Mouse (Mus musculus): ENCODE data around the gene Olfr692.
"Not testable (repeated sequence)": the region's sequence is repeated elsewhere in the genome, so short reads cannot be mapped to it uniquely, and the experiment has no call there.

Gene Olfr692

GRCm38 (mm10) chr7:105390236-105390635 is 22.2 kb downstream of the Olfr692 start:
- DNase-seq (ENCODE audit: low read depth, low spot score): no peak
- Histone ChIP-seq H3K36me3 (ENCODE audit: control insufficient read depth, insufficient read depth, low read length, poor library complexity, severe bottlenecking) (no peaks in the 10 kb centered on the region; the same call in 1 of the 2 replicates), H3K27me3 (ENCODE audit: control insufficient read depth, insufficient read depth, low read length, poor library complexity, severe bottlenecking) (no peaks in the 10 kb centered on the region)

DNA sequence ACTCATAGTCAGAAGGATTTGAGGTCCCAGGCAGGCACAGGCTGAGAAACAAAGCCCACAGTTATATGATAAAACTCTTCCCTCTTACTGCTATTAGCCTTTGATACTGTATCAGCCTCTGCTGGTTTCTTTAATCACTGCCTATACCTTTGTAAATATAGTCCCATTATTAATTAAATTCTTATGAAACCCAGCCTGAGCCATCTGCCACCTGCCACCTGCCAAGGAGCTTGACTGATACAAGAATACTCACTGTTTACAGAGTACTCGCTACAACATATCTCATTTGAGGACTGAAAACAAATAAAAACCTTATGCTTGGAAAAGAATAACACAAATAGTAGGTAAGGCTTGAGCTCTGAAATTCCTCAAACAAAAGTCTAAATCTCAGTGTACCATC is 26.6 kb downstream of the Olfr692 start:
- DNase-seq (ENCODE audit: low read depth, low spot score): no peak
- H3K36me3 ChIP-seq (ENCODE audit: control insufficient read depth, insufficient read depth, low read length, poor library complexity, severe bottlenecking): no peaks in the 10 kb centered on the region; the same call in 1 of the 2 replicates
- no peaks in the 10 kb centered on the region for H3K27me3 ChIP-seq (ENCODE audit: control insufficient read depth, insufficient read depth, low read length, poor library complexity, severe bottlenecking)

DNA sequence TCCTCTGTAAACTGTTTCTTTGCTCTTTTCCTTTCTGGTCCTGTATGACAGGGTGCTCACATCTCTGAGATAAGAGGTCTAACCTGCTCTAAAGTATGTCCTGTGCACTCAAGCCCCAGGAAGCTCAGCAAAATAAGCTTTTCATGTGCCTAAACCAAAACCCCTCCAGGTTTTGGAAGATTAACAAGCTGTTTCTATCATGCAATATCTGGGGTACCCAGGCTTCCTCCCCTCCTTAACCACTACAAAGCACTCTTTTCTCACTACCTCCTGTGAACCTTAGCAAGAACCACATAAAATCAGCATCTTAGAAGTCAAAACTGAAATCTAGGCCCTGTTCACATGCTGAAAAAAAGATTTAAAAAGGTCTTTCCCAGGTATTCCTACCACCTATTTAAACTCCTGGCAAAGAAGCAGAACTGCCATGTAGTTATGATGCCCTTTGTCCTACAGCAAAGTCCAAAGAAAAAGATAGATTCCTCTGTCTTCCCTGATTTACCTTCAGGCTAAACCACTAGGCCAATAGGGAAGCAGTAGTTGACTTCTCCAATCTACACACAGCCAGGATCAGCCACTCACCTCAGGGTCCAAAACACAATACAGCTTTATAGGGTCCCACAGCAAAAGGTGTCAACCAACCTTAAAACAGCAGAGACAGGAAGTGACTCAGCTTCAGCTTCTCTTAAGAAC is 27.2 kb downstream of the Olfr692 start:
- no peak for DNase-seq (ENCODE audit: low read depth, low spot score)
- no peaks in the 10 kb centered on the region for H3K36me3 ChIP-seq (ENCODE audit: control insufficient read depth, insufficient read depth, low read length, poor library complexity, severe bottlenecking)
- no peaks in the 10 kb centered on the region for H3K27me3 ChIP-seq (ENCODE audit: control insufficient read depth, insufficient read depth, low read length, poor library complexity, severe bottlenecking)

DNA sequence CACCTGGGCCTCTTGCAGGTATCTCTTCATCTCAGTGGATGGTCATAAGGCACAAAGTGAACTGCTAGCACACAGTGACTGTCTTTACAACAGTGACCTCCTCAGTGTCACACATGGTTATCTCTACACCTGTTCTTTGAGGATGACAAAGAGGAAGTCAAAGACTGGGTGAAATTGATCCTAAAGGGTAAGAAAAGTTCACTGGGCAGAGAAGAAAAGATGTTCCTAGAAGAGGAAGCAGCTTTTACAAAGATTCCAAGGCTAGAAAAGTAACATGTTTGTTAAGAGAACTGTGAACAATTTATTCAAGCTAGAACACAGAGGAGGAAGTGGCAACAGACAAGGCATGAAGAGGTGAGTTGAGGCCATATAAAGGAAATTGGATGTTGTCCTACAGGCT is 28.1 kb downstream of the Olfr692 start:
- Histone ChIP-seq H3K27me3 (ENCODE audit: control insufficient read depth, insufficient read depth, low read length, poor library complexity, severe bottlenecking) (no peaks in the 10 kb centered on the region), H3K36me3 (ENCODE audit: control insufficient read depth, insufficient read depth, low read length, poor library complexity, severe bottlenecking) (no peaks in the 10 kb centered on the region)
- DNase-seq (ENCODE audit: low read depth, low spot score): peak; percentile 47

- DNase-seq (ENCODE audit: low read depth, low spot score): peak; percentile 53
Observed at GRCm38 (mm10) chr7:105399058-105399934, 31.3 kb downstream of the Olfr692 start.

DNA sequence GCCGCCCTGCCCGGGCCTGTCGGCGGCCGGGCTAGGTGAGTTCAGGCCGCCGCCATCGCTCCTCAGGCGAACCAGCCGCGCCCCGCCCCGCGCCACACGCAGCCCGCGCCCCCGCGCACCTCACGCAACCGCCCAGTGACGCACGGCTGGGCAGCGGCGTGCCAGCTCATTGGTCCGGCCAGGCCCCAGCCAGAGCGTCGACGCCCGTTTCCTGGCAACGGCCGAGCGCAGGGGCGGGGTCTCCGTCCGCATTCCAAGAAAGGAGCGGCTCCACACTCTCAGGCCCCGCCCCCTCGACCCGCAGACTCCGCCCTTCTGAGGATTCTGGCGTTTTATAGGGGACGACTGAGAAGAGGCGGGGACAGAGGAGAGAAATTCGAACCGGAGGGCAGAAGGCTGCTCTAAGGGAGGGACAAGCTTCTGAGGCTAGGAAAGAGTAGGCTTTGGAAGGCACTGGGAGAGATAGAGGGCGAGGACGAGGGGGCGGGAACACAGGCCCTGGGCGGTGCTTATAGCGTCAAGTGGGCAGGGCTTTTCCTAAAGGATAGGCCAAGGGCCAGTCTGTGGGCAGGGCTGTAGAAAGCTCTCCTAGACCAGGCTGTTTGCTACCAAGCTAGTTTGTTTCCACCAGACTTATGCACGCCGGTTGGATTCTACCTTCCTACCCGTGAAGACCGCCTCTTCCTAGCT is 32.0 kb downstream of the Olfr692 start, which contains the start of gene Fam160a2:
Gene Fam160a2, minus strand, starts transcription at position 120 of the 690 bp plus-strand sequence.
- no peaks in the 10 kb centered on the region for H3K36me3 ChIP-seq (ENCODE audit: control insufficient read depth, insufficient read depth, low read length, poor library complexity, severe bottlenecking)
- H3K27me3 ChIP-seq (ENCODE audit: control insufficient read depth, insufficient read depth, low read length, poor library complexity, severe bottlenecking): no peaks in the 10 kb centered on the region; the same call in 1 of the 2 replicates
- peak; percentile 98 for DNase-seq (ENCODE audit: low read depth, low spot score)

More at GRCm38 (mm10) chr7:105399058-105399934, 31.3 kb downstream of the Olfr692 start:
- Histone ChIP-seq H3K27me3 (ENCODE audit: control insufficient read depth, insufficient read depth, low read length, poor library complexity, severe bottlenecking) (no peaks in the 10 kb centered on the region; the same call in 1 of the 2 replicates), H3K36me3 (ENCODE audit: control insufficient read depth, insufficient read depth, low read length, poor library complexity, severe bottlenecking) (no peaks in the 10 kb centered on the region)

- no peak for DNase-seq (ENCODE audit: low read depth, low spot score)
- Histone ChIP-seq H3K27me3 (ENCODE audit: control insufficient read depth, insufficient read depth, low read length, poor library complexity, severe bottlenecking) (no peaks in the 10 kb centered on the region; the same call in 1 of the 2 replicates), H3K36me3 (ENCODE audit: control insufficient read depth, insufficient read depth, low read length, poor library complexity, severe bottlenecking) (no peaks in the 10 kb centered on the region)
Observed at GRCm38 (mm10) chr7:105404268-105404667, 36.2 kb downstream of the Olfr692 start, which contains the start of gene Cnga4. Cnga4 (plus strand) TSS chr7:105404568.

DNA sequence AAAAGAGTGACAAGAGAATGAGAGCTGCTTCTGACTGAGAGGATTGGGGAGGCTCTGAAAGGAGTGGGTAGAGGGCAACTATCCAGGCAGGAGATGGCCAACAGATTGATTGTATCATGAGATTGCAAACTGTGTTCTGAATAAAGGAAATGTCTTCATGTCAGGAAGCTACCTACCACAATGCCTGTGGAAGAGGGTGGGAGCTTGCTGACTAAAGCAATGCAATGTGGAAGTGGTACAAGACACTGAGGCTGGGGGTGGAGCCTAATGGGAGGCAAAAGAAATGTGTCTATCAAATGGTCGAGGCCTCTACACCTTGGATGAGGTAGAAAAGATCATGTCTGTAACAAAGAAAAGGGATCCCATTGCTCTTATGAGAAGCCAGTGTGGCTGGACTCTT is 38.3 kb downstream of the Olfr692 start:
- no peaks in the 10 kb centered on the region for H3K36me3 ChIP-seq (ENCODE audit: control insufficient read depth, insufficient read depth, low read length, poor library complexity, severe bottlenecking)
- no peaks in the 10 kb centered on the region; the same call in 1 of the 2 replicates for H3K27me3 ChIP-seq (ENCODE audit: control insufficient read depth, insufficient read depth, low read length, poor library complexity, severe bottlenecking)
- no peak for DNase-seq (ENCODE audit: low read depth, low spot score)

- H3K27me3 ChIP-seq (ENCODE audit: control insufficient read depth, insufficient read depth, low read length, poor library complexity, severe bottlenecking); H3K36me3 ChIP-seq (ENCODE audit: control insufficient read depth, insufficient read depth, low read length, poor library complexity, severe bottlenecking): not testable (repeated sequence)
- DNase-seq (ENCODE audit: low read depth, low spot score): peak; percentile 74
Observed at GRCm38 (mm10) chr7:105411874-105412632, 44.0 kb downstream of the Olfr692 start.

DNA sequence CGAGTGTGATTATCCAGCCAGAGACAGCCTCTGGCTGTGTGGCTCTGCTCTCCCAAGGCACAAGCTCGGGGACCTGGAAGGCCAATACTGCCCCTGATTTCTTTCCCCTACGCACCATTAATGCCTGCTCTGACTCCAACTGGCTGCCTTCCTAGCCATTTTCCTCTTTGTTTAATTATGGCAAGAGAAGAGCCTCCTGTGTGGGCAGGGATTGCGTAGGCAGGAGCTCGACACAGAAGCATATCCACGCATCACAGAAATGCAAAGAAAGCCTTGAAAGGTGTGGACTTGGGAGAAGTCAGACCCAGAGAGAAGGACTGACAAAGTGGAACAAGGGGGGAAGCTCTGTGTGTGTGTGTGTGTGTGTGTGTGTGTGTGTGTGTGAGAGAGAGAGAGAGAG is 46.4 kb downstream of the Olfr692 start:
- DNase-seq (ENCODE audit: low read depth, low spot score): no peak
- Histone ChIP-seq H3K27me3 (ENCODE audit: control insufficient read depth, insufficient read depth, low read length, poor library complexity, severe bottlenecking) (no peaks in the 10 kb centered on the region), H3K36me3 (ENCODE audit: control insufficient read depth, insufficient read depth, low read length, poor library complexity, severe bottlenecking) (no peaks in the 10 kb centered on the region; the same call in 1 of the 2 replicates)

DNA sequence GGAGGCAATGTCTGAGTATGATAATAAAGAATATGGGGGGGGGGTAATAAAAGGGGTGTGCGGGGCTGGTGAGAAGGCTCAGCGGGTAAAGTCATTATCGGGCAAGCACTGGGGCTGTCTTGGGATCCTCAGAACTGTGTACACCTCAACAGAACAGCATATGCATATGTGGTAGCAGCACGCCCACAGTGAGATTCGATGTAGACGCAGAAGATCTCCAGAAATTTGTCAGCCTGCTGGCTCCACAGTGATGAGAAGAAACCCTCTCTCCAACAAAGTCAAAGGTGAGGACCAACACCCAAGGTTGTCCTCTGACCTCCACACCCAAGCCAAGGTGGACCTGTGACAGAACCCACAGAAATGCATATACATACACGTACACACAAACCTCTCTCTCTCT is 48.5 kb downstream of the Olfr692 start:
- H3K27me3 ChIP-seq (ENCODE audit: control insufficient read depth, insufficient read depth, low read length, poor library complexity, severe bottlenecking): no peaks in the 10 kb centered on the region
- no peak for DNase-seq (ENCODE audit: low read depth, low spot score)
- H3K36me3 ChIP-seq (ENCODE audit: control insufficient read depth, insufficient read depth, low read length, poor library complexity, severe bottlenecking): no peaks in the 10 kb centered on the region; the same call in 1 of the 2 replicates

GRCm38 (mm10) chr7:105418106-105418505 is 50.1 kb downstream of the Olfr692 start:
- no peak for DNase-seq (ENCODE audit: low read depth, low spot score)
- H3K27me3 ChIP-seq (ENCODE audit: control insufficient read depth, insufficient read depth, low read length, poor library complexity, severe bottlenecking): no peaks in the 10 kb centered on the region
- no peaks in the 10 kb centered on the region; the same call in 1 of the 2 replicates for H3K36me3 ChIP-seq (ENCODE audit: control insufficient read depth, insufficient read depth, low read length, poor library complexity, severe bottlenecking)

Measured in splenic B cell, adult 2 months (primary cell).